Mouse (Mus musculus) urinary bladder, adult 18-20 months (tissue): ENCODE results near the gene Nsfl1c.

ENCODE experiments used
- DNase-seq, 2 experiments: peaks; one replicate each; pipeline ENCODE4 v3.0.0; 2022; ENCODE audit warnings: low spot score in 2 of 2, mixed read lengths in 2 of 2

The Nsfl1c gene

GRCm38 (mm10) chr2:151543063-151543895 lies 49.3 kb downstream of the Nsfl1c start:
- DNase-seq: no peak

DNA sequence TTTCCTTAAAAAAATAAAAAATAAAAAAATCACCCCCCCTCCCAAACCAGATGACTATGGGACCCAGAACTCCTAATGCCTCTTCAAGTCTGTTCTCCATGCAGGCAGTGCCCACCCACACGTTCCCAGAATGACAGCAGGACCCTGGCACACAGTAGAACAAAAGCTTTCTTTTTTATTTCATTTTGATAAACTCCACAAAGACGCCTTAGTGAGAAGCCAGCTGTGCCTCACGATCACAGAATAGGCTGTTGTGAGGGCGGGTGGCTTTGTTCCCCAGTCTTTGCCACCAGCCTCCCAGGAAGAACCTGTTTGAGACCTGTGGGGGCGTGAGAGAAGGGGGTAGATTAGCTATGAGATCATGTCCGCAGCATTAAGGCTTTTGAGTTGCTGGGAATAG lies 50.7 kb downstream of the Nsfl1c start:
- no peak for DNase-seq

GRCm38 (mm10) chr2:151546571-151546970 lies 52.6 kb downstream of the Nsfl1c start:
- DNase-seq: no peak

DNA sequence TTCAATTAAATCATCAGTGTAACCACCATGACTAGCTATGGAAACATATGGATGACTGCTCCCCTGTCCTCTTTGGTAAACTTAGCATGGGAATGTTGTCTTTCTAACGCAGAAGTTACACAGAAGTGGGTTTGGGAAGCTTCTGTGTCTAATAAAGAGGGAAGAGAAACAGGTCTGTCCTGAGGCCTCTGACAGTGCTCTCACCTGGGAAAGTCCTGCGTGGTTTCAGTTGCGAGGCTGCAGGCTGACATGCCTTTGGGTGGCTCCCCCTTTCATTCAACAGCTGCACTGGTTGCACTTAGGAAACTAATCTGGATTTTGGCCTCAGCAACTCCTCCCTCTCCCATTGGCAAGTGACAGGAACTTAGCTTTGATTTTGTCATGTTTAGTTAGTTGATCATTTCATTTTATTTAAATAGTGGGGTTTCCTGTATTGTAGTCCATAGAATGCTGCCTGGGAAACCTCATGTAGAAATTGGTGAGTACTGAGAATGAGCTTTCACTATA lies 55.7 kb downstream of the Nsfl1c start:
- DNase-seq: no peak
